Mouse (Mus musculus) midbrain, embryonic 14.5 days (tissue): ENCODE measurements at regions not wholly inside any gene's neighbourhood (a gene's known extent, or its start where the extent isn't known, plus 50 kb on each side); places are given as distances from the start of the nearest gene placed in this dataset.

Experiments used
- ATAC-seq: fragments of 200-750 bp; cut with Nextera tagmentation; 2 replicates; pipeline ENCODE4 v1.8.0; 2017; ENCODE audit warnings: moderate number of reproducible peaks, moderate library complexity; ENCODE audit not compliant: low FRiP score, low TSS enrichment
- DNase-seq: peaks from one replicate; pipeline ENCODE4 v3.0.0-alpha.2; 2015
- H3K27ac ChIP-seq: fragments of 300-500 bp; sonication (generic); replicated peaks from 2 replicates; pipeline ENCODE4 v1.5.1; 2014; ENCODE audit warnings: mild to moderate bottlenecking, low read depth, low read length, moderate library complexity
- H3K27me3 ChIP-seq: fragments of 300-500 bp; sonication (generic); 2 replicates; pipeline ENCODE4 v1.6.1; 2014; ENCODE audit warnings: low read length, control low read depth, mixed read lengths; ENCODE audit not compliant: control insufficient read depth, insufficient read depth
- H3K36me3 ChIP-seq: fragments of 300-500 bp; sonication (generic); 2 replicates; pipeline ENCODE4 v1.6.1; 2014; ENCODE audit warnings: low read length, control low read depth; ENCODE audit not compliant: control insufficient read depth, insufficient read depth
- H3K4me1 ChIP-seq: fragments of 300-500 bp; sonication (generic); 2 replicates; pipeline ENCODE4 v1.6.1; 2014; ENCODE audit warnings: mild to moderate bottlenecking, antibody characterized with exemption, low read length, control low read depth; ENCODE audit not compliant: control insufficient read depth, insufficient read depth
- H3K4me2 ChIP-seq: fragments of 300-500 bp; sonication (generic); 2 replicates; pipeline ENCODE4 v1.6.1; 2014; ENCODE audit warnings: mild to moderate bottlenecking, low read length, moderate library complexity
- H3K4me3 ChIP-seq: fragments of 300-500 bp; sonication (generic); replicated peaks from 2 replicates; pipeline ENCODE4 v1.5.1; 2014; ENCODE audit warnings: low read depth, low read length
- H3K9ac ChIP-seq: fragments of 300-500 bp; sonication (generic); replicated peaks from 2 replicates; pipeline ENCODE4 v1.6.1; 2014; ENCODE audit warnings: mild to moderate bottlenecking, low read length, moderate library complexity
- H3K9me3 ChIP-seq: fragments of 300-500 bp; sonication (generic); 2 replicates; pipeline ENCODE4 v1.6.1; 2016; ENCODE audit warnings: low read length, control low read depth, mixed read lengths; ENCODE audit not compliant: control insufficient read depth
- WGBS: fragments of 180-500 bp; shearing (Covaris S2); extraction: QIAGEN DNeasy Blood & Tissue Kit; methylation state at CpG from one replicate; pipeline ENCODE4 v1.1.7; 2014; 5-methylcytosine and 5-hydroxymethylcytosine counted together

GRCm38 (mm10) chr13:41709071-41709470, 103.4 kb downstream of the Tmem170b start:
- no peak overlapping the region for H3K9ac ChIP-seq
- H3K27me3 ChIP-seq = no peaks in the 10 kb centered on the region
- no peak overlapping the region for H3K27ac ChIP-seq
- no peaks in the 10 kb centered on the region for H3K4me1 ChIP-seq
- H3K36me3 ChIP-seq = no peaks in the 10 kb centered on the region
- 75% methylated on average over 7 of the region's 7 CpGs for WGBS
- no peaks in the 10 kb centered on the region for H3K9me3 ChIP-seq
- no peak overlapping the region for H3K4me2 ChIP-seq
- ATAC-seq (no peak), DNase-seq (no peak)
- H3K4me3 ChIP-seq = no peak overlapping the region

- Histone ChIP-seq H3K4me2 (no peak overlapping the region), H3K9ac (no peak overlapping the region), H3K4me3 (no peak overlapping the region), H3K4me1 (no peaks in the 10 kb centered on the region), H3K27me3 (no peaks in the 10 kb centered on the region), H3K36me3 (no peaks in the 10 kb centered on the region), H3K9me3 (no peaks in the 10 kb centered on the region), H3K27ac (no peak overlapping the region)
- DNase-seq (peak; percentile 98), ATAC-seq (peak; percentile 75)
- 27% methylated on average over 24 of the region's 24 CpGs for WGBS
Measured at GRCm38 (mm10) chr13:41709475-41710227, 103.9 kb downstream of the Tmem170b start.

GRCm38 (mm10) chr13:41712616-41713015, 106.9 kb downstream of the Tmem170b start:
- H3K4me3 ChIP-seq = no peak overlapping the region
- H3K27me3 ChIP-seq = no peaks in the 10 kb centered on the region
- no peak overlapping the region for H3K9ac ChIP-seq
- DNase-seq (no peak), ATAC-seq (no peak)
- H3K36me3 ChIP-seq = no peaks in the 10 kb centered on the region
- H3K4me2 ChIP-seq = no peak overlapping the region
- H3K4me1 ChIP-seq = no peaks in the 10 kb centered on the region
- WGBS = 82% methylated on average over 8 of the region's 8 CpGs
- no peaks in the 10 kb centered on the region for H3K9me3 ChIP-seq
- H3K27ac ChIP-seq = no peak overlapping the region
